Comparison of ENCODE assay signal across 19 mouse cellular contexts in the genomic region with DNA sequence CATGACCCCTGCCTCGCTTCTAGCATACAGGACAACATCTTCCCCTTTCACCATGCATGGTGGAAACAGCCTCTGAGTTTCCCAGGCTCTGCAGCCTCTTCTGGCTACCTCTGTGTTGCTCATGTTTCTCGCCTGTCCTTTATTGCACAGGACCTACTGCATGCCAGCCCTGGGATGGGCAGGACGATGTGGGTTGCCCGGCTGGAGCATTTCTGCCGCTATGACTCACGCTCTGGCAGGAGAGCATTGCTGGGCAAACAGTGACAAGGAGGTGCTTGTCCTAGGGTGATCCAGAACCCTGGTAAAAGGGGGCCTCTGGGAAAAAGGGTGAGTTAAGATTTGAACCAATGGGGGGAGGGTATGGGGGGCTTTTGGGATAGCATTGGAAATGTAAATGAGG. TPM values are rescaled to one million over a fixed set of nuclear protein-coding genes. Genes with fewer than 3 reads are reported as not detected.
DNase-seq lines count a peak whose midpoint lies in the region; TF ChIP-seq lines count a peak whose summit lies in the region.
"Had no signal": no experiment of that assay in that cellular context is flagged by ENCODE, and none has a peak within 500 bp of the region (broad histone marks: within the 10 kb centered on the region; RNA-seq: fewer than 3 reads in every experiment).

No protein-coding gene starts in this region.

- no peak overlapping the region for H3K27ac ChIP-seq in left cerebral cortex, adult 2 months
- H3K27ac ChIP-seq: forebrain, embryonic 12.5 days; heart, adult 2 months; limb, embryonic 10.5 days; liver, embryonic 13.5 days; midbrain, embryonic 15.5 days had no signal

- intact Hi-C loops in left cerebral cortex, adult 2 months (cut with DNase I): no loop called here

- TF ChIP-seq CTCF in left cerebral cortex, adult 2 months (IDR thresholded peaks at IDR 0.05): no peak

- DNase-seq in adrenal gland, postnatal 14 days: peak; percentile 45
- no peak for DNase-seq in adrenal gland, postnatal 10 days
- peak; percentile 62 for DNase-seq in Muller cell, postnatal 12 days (ENCODE audit: inconsistent ontology term)
- DNase-seq in gastrocnemius, postnatal 25 days: peak; percentile 70
- peak; percentile 43 to 74 for DNase-seq in lung, postnatal 4 days
- no peak for DNase-seq in kidney, adult 9 months
- no peak for DNase-seq in retina, embryonic 14.5 days (ENCODE audit: low spot score)
- DNase-seq in left cerebral cortex, adult 2 months (ENCODE audit: extremely low spot score in 1 of 2, low spot score in 2 of 2): no peak
- DNase-seq: B cell, adult 2 months; cerebellum, adult 2 months; kidney, adult 18-20 months; kidney, postnatal 4 days; layer of hippocampus, postnatal 36 days; liver, embryonic 13.5 days; right cerebral cortex, postnatal 25 days had no signal

- no peak overlapping the region for H3K4me3 ChIP-seq in left cerebral cortex, adult 2 months
- H3K4me3 ChIP-seq: forebrain, embryonic 12.5 days; heart, adult 2 months; limb, embryonic 10.5 days; liver, embryonic 13.5 days; midbrain, embryonic 15.5 days had no signal

RNA-seq across cellular contexts. Expression of a gene that starts 15.2 kb away (rescaled TPM):
- total RNA-seq in adrenal gland, postnatal 14 days (2021): 190 and 212 TPM in 2 replicates
- 100 to 1,000 TPM; 177 to 229 TPM for total RNA-seq in adrenal gland, postnatal 10 days (2021)
- total RNA-seq in gastrocnemius, postnatal 25 days (2021): 10 to 100 TPM; 90.9 to 92.4 TPM
- 100 to 1,000 TPM; 149 to 158 TPM for total RNA-seq in left cerebral cortex, adult 2 months (2021)

RNA-seq across cellular contexts. Expression of a gene that starts 38.4 kb away (rescaled TPM):
- 53.4 and 67.3 TPM in 2 replicates for total RNA-seq in adrenal gland, postnatal 14 days (2021)
- total RNA-seq in adrenal gland, postnatal 10 days (2021): 10 to 100 TPM; 60.4 to 72.7 TPM
- 100 to 1,000 TPM; 166 to 187 TPM for total RNA-seq in gastrocnemius, postnatal 25 days (2021)
- 100 to 1,000 TPM; 281 TPM for total RNA-seq in left cerebral cortex, adult 2 months (2021)

RNA-seq across cellular contexts. Expression of a gene that starts 44.4 kb away (rescaled TPM):
- total RNA-seq in adrenal gland, postnatal 14 days (2021): 70.8 and 75.6 TPM in 2 replicates
- total RNA-seq in adrenal gland, postnatal 10 days (2021): 10 to 100 TPM; 73.1 to 74.8 TPM
- total RNA-seq in gastrocnemius, postnatal 25 days (2021): 10 to 100 TPM; 18.0 to 21.0 TPM
- total RNA-seq in left cerebral cortex, adult 2 months (2021): 10 to 100 TPM; 77.0 to 87.5 TPM

RNA-seq across cellular contexts. Expression of a gene that starts 54.5 kb away (rescaled TPM):
- 3.7 and 4.8 TPM in 2 replicates for total RNA-seq in adrenal gland, postnatal 14 days (2021)
- 1 to 10 TPM; 3.3 to 3.9 TPM for total RNA-seq in adrenal gland, postnatal 10 days (2021)
- total RNA-seq in gastrocnemius, postnatal 25 days (2021): 1 to 10 TPM in 1 of 2 experiments, under 1 TPM in 1; 0.94 to 1.3 TPM
- total RNA-seq in left cerebral cortex, adult 2 months (2021): 1 to 10 TPM in 1 of 2 experiments, under 1 TPM in 1; 0.86 to 1.1 TPM

Comparison
In these comparisons a context has a peak if more than half of its experiments do, and no peak if none do; other contexts are left out.
1. DNase-seq: peak in adrenal gland, postnatal 14 days (single experiment), Muller cell, postnatal 12 days (single experiment), gastrocnemius, postnatal 25 days (single experiment) and lung, postnatal 4 days (2 of 2); none in adrenal gland, postnatal 10 days (single experiment), kidney, adult 9 months (single experiment), retina, embryonic 14.5 days (single experiment) and left cerebral cortex, adult 2 months (0 of 2).